Mouse (Mus musculus) C2C12 (cell line): ENCODE measurements around the gene Jph3. TPM values are rescaled to one million over a fixed set of nuclear protein-coding genes. Genes with fewer than 3 reads are reported as not detected.

Experiments
- H3K27me3 ChIP-seq: one replicate; pipeline ENCODE4 v1.6.1; 2011; ENCODE audit not compliant: control insufficient read depth, insufficient read depth, insufficient read length
- H3K36me3 ChIP-seq: one replicate; pipeline ENCODE4 v1.6.1; 2011; ENCODE audit not compliant: control insufficient read depth, insufficient read depth
- H3K4me3 ChIP-seq: one replicate; pipeline ENCODE4 v1.5.1; 2011; ENCODE audit warnings: mild to moderate bottlenecking, control low read depth; ENCODE audit not compliant: poor library complexity, insufficient read depth, severe bottlenecking
- H3K79me2 ChIP-seq: one replicate; pipeline ENCODE4 v1.6.1; 2011; ENCODE audit not compliant: control insufficient read depth, insufficient read depth
- H3K79me3 ChIP-seq: one replicate; pipeline ENCODE4 v1.6.1; 2011; ENCODE audit warnings: low read depth, control low read depth
- H3ac ChIP-seq: one replicate; pipeline ENCODE3; 2011; ENCODE audit warnings: low read depth; ENCODE audit not compliant: control insufficient read depth, insufficient read length
- CEBPB ChIP-seq: IDR thresholded peaks from one replicate; pipeline ENCODE4 v1.6.1; 2011; ENCODE audit warnings: low read depth, mild to moderate bottlenecking, control low read depth, moderate library complexity
- CTCF ChIP-seq: IDR thresholded peaks from one replicate; pipeline ENCODE4 v1.5.1; 2011; ENCODE audit not compliant: control insufficient read depth, insufficient read depth, insufficient read length
- FOSL1 ChIP-seq: IDR thresholded peaks from one replicate; pipeline ENCODE4 v1.8.0; 2011; ENCODE audit warnings: mild to moderate bottlenecking, low read length; ENCODE audit not compliant: poor library complexity, insufficient read depth, severe bottlenecking
- MAX ChIP-seq: IDR thresholded peaks from one replicate; pipeline ENCODE4 v1.6.1; 2011; ENCODE audit warnings: mild to moderate bottlenecking, control low read depth
- MYOD1 ChIP-seq: IDR thresholded peaks from one replicate; pipeline ENCODE4 v1.6.1; 2011; ENCODE audit warnings: low read depth; ENCODE audit not compliant: control insufficient read depth, insufficient read length
- MYOG ChIP-seq: IDR thresholded peaks from one replicate; pipeline ENCODE4 v1.6.1; 2011; ENCODE audit not compliant: control insufficient read depth, insufficient read length; ENCODE audit errors: extremely low read depth
- USF1 ChIP-seq: IDR thresholded peaks from one replicate; pipeline ENCODE4 v1.6.1; 2011; ENCODE audit warnings: low read depth, mild to moderate bottlenecking, control low read depth, moderate library complexity
- polyA plus RNA-seq: library from polyadenylated mRNA; unstranded; fragments of >200 nt; fragmentation: generic; extraction: Trizol; gene quantifications from one replicate; pipeline ENCODE4 v1.2.1, GENCODE M21; 2012; ENCODE audit warnings: missing spikeins

Gene Jph3
- polyA plus RNA-seq, 1 experiment, result 0.02 TPM

DNA sequence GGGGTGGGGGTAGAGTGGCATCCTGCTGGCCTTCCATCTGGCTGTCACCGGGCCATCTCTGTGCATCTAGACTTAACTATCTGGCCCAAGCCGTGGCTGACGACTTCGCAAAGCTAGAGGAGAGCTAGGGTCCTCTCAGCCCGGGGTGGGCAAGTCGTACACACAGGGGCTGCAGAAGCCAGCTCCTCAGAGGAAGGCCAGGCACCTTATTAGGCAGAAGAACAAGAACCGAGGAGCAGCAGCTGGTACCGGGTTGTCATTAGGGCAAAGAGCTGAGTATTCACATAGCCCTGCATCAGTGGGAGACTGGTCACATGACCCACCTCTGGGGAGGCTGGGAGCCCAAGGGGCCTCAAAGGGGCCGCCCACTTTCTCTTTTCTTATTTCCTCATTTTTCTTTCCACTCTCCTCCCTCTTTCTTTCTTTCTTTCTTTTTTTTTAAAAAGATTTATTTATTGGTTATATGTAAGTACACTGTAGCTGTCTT, 30.8 kb upstream of the Jph3 start:
- no peaks in the 10 kb centered on the region for H3K79me3 ChIP-seq
- no peaks in the 10 kb centered on the region for H3K36me3 ChIP-seq
- peaks cover 5% of the 10 kb centered on the region for H3K27me3 ChIP-seq
- no peak overlapping the region for H3K4me3 ChIP-seq
- H3ac ChIP-seq, result no peak overlapping the region
- no peak for TF ChIP-seq MAX
- peak; percentile 67 for TF ChIP-seq USF1
- no peaks in the 10 kb centered on the region for H3K79me2 ChIP-seq

DNA sequence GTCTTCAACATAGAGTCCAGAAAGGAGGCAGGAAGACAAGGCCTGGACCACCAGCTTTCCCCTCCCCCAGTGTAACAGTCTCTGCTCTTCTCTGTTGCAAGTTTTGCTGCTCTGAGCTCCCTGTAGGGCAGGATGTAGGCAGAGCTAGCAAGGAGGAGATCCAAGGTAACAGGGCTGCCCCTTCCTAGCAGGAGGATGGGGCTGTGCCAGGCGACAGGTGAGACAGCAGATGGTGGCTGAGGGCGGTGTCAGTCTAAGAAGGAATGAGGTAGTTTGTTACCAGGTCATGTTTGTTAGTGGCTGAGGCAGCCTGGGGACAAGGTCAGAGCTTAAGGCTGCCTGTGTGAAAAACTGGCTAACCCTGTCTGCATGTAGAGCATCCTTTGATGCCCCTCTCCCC, 29.5 kb upstream of the Jph3 start:
- peaks cover 11% of the 10 kb centered on the region for H3K27me3 ChIP-seq
- H3K4me3 ChIP-seq, result no peak overlapping the region
- no peaks in the 10 kb centered on the region for H3K79me2 ChIP-seq
- no peak for TF ChIP-seq CEBPB
- no peak for TF ChIP-seq USF1
- TF ChIP-seq MYOD1, result no peak
- TF ChIP-seq CTCF, result no peak
- TF ChIP-seq MAX, result no peak
- no peak for TF ChIP-seq FOSL1
- no peak for TF ChIP-seq MYOG
- H3K36me3 ChIP-seq, result no peaks in the 10 kb centered on the region
- H3K79me3 ChIP-seq, result no peaks in the 10 kb centered on the region
- H3ac ChIP-seq, result no peak overlapping the region

DNA sequence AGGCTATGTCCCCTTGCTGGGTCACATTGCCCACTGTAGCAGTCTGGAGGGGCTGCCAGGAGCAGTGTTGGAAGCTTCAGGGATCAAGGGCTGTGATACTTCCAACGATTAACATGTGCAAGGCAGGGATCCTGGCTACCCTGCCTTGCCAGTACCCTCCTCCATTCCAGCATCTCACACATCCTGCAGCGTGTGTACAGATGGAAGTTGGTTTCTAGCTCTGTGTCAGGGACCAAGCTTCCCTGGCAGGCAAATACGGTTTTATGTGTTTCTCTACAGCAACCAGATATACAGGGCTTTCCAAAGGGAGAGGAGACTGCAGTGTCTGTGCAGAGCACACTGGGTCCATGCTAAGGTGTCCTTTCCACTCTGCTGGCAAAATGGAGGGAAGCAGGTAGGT, 24.2 kb upstream of the Jph3 start:
- TF ChIP-seq CTCF (no peak), FOSL1 (no peak), USF1 (no peak), MYOD1 (no peak), MYOG (no peak), CEBPB (no peak), MAX (no peak)
- Histone ChIP-seq H3K4me3 (no peak overlapping the region), H3K79me3 (no peaks in the 10 kb centered on the region), H3K79me2 (no peaks in the 10 kb centered on the region), H3ac (no peak overlapping the region), H3K36me3 (no peaks in the 10 kb centered on the region), H3K27me3 (peaks cover 34% of the 10 kb centered on the region)

DNA sequence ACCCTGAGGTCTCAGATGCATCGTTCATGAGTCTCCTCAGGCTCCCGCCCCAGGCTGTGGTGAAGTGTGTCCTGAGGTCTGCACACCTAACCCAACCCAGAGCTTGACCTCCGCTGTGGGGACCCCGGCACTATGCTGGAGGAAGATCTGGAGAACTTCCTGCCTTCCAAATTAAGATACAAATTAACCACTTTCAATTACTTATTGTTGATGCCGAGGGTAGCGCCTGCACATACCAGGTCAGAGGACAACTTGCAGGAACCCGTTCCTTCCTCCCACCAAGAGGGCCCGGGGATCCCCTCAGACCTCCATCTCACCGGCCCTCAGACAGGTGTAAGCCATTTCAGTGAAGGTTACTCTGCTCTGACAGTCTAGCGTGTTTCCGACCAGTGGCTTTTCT, 22.5 kb upstream of the Jph3 start:
- Histone ChIP-seq H3K36me3 (no peaks in the 10 kb centered on the region), H3K4me3 (no peak overlapping the region), H3K27me3 (peaks cover 34% of the 10 kb centered on the region), H3K79me3 (no peaks in the 10 kb centered on the region), H3ac (no peak overlapping the region), H3K79me2 (no peaks in the 10 kb centered on the region)
- no peak for TF ChIP-seq MAX
- no peak for TF ChIP-seq MYOD1
- TF ChIP-seq FOSL1, result no peak
- no peak for TF ChIP-seq CEBPB
- no peak for TF ChIP-seq USF1
- TF ChIP-seq MYOG, result no peak
- TF ChIP-seq CTCF, result no peak

DNA sequence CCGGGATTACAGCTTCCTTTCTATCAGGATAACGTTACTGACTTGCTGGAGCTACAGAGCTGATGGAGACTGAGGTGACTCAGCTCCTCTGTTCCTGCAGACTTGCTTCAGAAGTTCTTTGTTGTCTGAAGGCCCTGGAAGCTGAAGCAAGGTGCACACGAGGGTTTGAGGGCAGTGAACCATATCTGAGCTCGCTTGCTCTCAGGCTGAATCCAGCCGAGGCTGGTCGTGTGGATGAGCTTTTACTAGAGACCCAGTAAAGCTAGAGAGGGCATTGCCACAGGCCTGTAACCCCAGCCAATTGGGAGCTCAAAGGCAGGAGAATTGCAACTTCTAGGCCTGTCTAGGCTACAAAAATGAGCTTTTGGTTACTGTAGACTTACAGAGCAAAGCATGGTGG, 21.0 kb upstream of the Jph3 start:
- H3K79me2 ChIP-seq, result no peaks in the 10 kb centered on the region
- H3K36me3 ChIP-seq, result no peaks in the 10 kb centered on the region
- H3K27me3 ChIP-seq, result peaks cover 43% of the 10 kb centered on the region
- TF ChIP-seq MAX, result no peak
- no peak for TF ChIP-seq CEBPB
- TF ChIP-seq MYOG, result no peak
- no peak for TF ChIP-seq MYOD1
- no peak for TF ChIP-seq FOSL1
- TF ChIP-seq USF1, result no peak
- TF ChIP-seq CTCF, result no peak
- no peaks in the 10 kb centered on the region for H3K79me3 ChIP-seq
- no peak overlapping the region for H3K4me3 ChIP-seq
- H3ac ChIP-seq, result no peak overlapping the region

DNA sequence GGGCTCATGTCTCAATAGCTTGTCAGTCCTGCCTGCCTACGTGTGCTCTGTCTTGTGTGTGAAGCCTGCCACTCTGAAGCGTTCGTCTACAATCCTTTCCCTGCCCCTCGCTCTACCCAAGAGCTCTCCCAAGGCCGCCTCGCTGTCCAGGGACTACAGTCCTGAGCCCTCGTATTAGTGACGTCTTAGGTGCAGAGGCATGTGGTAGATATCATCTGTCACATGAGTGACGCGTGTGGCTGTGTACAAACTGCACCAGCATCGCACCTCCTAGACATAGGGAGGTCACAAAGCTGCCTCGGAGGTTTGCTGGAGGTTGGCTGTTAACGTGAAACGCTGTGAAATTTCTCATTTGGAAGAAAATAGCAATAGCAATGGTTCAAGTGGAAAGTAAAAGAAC, 11.9 kb upstream of the Jph3 start:
- TF ChIP-seq MYOG, result no peak
- no peak for TF ChIP-seq CEBPB
- no peak for TF ChIP-seq FOSL1
- no peak for TF ChIP-seq USF1
- no peak for TF ChIP-seq CTCF
- TF ChIP-seq MAX, result no peak
- TF ChIP-seq MYOD1, result no peak
- Histone ChIP-seq H3K27me3 (peaks cover 80% of the 10 kb centered on the region), H3K79me2 (no peaks in the 10 kb centered on the region), H3K79me3 (no peaks in the 10 kb centered on the region), H3K36me3 (no peaks in the 10 kb centered on the region), H3ac (no peak overlapping the region), H3K4me3 (no peak overlapping the region)
